Mouse (Mus musculus) fat pad, adult 2 months (tissue): ENCODE data around the gene Grid2.

Experiments used
- DNase-seq: peaks from one replicate; pipeline ENCODE4 v3.0.0-alpha.2; 2011; ENCODE audit warnings: low read depth, low spot score; ENCODE audit errors: extremely low read depth

The Grid2 gene

GRCm38 (mm10) chr6:64047950-64048349, 792.3 kb downstream of the Grid2 start:
- DNase-seq = no peak

DNA sequence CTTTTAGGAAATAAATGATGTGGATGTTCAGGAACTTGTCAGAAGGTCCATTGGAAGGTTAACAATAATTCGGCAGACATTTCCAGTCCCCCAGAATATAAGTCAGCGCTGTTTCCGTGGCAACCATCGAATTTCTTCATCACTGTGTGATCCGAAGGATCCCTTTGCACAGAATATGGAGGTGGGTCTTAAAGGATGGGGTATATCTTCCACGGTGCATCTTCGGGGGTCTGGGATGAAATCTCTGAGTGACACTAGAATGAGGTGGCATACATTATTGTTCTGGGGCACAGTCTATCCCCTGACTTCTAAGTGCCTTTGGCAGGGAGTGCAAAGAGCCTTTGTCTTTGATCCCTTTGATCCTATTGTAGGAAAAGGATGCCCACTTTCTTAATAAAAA, 808.2 kb downstream of the Grid2 start:
- DNase-seq = no peak

- DNase-seq = no peak
Measured at GRCm38 (mm10) chr6:64064704-64065103, 809.0 kb downstream of the Grid2 start.

DNA sequence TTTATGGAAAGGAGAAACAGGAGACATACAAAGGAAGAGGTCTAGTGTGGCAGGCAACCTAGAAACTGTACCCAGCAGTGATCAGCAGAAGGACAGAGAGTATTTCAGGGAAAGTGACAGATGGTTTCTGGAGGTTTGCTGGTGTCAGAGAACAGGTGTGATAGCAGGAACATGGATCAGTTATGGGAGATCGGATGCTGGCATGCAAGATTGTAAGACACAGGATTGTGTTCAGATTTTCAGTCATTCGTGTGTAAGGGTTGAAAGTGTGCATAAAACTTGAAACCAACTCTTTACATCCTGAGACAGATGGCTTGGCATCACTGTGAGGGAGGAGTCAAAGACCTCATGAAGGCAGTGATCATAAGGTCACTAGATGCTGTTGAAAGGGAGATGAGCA, 817.7 kb downstream of the Grid2 start:
- no peak for DNase-seq

DNA sequence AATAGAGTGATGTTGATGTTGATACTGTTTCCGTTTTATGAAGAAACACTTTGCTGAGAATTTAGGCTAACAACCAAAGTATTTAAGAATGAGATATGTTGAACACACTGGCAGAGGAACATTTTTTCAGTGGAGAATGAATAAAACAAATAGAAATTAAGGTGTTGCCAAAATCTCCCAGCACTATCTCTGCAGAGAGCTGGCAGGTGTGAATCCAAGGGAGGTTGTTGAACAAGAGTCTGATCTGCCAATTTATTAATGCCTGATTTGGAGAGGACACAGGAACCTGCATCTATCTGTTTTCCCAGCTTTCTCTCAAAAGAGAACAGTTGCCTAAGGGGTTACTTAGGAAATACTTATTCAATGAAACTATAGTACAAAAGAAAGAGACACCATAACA, 822.2 kb downstream of the Grid2 start:
- DNase-seq = no peak

DNA sequence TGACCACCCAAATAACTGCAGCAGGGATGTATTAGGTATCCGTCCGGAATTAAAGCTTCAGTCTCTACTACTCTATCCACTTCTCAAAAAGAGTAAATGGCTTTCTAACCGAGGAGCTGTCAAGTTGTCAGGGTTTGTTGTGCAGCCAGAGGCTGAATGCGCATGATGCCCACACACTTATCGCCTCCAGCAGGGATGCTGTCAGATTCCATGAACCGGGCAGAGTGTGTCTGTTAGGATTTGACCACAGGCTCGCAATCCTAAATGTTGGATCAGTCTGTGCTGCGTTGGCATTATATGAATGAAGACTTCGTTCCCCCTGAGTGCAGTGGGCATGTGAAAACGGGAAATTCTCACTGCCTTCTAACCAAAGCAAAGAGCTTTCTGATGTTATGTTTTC, 843.0 kb downstream of the Grid2 start:
- DNase-seq = no peak

- no peak for DNase-seq
Measured at GRCm38 (mm10) chr6:64114594-64114993, 858.9 kb downstream of the Grid2 start.

- no peak for DNase-seq
Measured at GRCm38 (mm10) chr6:64136275-64136674, 880.6 kb downstream of the Grid2 start.

DNA sequence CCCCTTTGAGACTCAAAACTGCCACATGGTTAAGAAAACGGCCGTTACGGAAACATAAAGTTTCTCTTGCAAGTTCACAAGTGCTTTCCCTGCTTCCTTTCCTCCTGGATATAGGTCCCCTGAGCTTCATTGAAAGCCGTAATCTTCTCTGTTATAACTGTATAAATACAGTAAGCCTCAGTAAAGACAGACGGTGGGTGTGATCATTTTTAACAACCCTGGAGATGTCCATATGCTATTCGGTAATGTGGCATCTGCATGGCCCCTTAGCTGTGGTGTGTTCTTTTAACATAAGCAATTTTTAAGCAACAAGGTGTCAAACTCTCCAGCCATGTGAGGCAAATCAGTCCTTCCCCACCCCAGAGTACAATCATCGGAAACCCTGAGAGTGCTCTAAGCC, 892.9 kb downstream of the Grid2 start:
- no peak for DNase-seq

GRCm38 (mm10) chr6:64174995-64175612, 919.4 kb downstream of the Grid2 start:
- no peak for DNase-seq

DNA sequence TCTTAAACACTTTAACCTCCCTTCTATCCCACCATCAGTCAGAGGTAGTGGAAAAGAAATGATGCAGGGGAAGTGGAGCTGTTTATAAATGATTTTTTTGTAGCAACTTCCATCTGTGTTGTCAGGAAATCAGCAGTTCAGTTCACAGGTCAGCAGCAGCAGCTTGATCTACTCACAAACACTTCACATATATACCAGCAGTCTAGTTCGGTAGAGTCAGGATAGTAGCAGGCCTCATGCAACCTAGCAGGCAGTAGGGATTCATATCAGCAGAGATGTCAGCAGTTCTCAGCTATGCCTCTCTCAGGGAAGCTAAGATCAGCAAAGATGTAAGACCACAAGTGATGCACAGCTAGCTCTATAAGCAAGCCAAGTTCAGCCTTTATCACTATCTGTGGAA, 938.0 kb downstream of the Grid2 start:
- no peak for DNase-seq

- DNase-seq = no peak
Measured at GRCm38 (mm10) chr6:64202396-64203122, 946.9 kb downstream of the Grid2 start.

DNA sequence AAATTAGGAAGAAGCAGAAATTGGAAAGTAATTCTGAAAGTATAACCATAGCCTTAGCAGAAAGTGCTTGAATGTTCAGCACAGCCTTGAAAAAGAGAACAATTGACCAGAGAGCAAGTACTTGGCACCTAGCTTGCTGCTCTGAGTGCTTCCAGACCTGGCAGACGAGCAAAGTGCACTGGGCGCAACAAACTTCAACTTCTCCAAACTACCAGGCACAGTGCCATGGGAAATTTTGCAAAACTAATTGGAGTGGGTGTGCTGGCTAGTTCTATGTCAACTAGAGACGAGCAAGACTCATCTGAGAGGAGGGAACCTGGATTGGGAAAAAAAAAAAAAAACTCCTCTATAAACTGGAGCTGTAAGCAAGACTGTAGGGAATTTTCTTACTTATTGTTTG, 980.7 kb downstream of the Grid2 start:
- no peak for DNase-seq

DNA sequence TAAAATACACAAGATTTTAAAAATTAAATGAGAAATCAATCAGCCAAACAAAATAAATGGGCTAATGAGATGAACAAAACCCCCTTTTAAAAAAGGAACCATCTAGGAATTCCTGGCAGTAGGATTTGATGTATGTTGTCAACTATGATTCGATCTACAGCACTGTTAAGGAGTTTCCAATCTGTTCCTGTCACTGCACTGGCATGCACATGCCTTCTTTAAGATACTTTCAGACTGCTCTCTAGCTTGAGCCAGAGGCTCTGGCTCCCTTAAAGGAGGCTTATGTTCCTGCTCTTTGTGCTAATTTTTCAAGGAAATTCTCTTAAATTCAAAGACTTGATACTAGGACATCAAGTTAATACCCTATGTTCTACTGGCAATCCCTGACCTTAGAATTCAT, 984.9 kb downstream of the Grid2 start:
- no peak for DNase-seq

GRCm38 (mm10) chr6:64245951-64246350, 990.3 kb downstream of the Grid2 start:
- no peak for DNase-seq

GRCm38 (mm10) chr6:64251041-64251440, 995.4 kb downstream of the Grid2 start:
- no peak for DNase-seq

- no peak for DNase-seq
Measured at GRCm38 (mm10) chr6:64263517-64263916, 1007.8 kb downstream of the Grid2 start.

- no peak for DNase-seq
Measured at GRCm38 (mm10) chr6:64264224-64264623, 1008.5 kb downstream of the Grid2 start.

- no peak for DNase-seq
Measured at GRCm38 (mm10) chr6:64274319-64275114, 1018.8 kb downstream of the Grid2 start.

DNA sequence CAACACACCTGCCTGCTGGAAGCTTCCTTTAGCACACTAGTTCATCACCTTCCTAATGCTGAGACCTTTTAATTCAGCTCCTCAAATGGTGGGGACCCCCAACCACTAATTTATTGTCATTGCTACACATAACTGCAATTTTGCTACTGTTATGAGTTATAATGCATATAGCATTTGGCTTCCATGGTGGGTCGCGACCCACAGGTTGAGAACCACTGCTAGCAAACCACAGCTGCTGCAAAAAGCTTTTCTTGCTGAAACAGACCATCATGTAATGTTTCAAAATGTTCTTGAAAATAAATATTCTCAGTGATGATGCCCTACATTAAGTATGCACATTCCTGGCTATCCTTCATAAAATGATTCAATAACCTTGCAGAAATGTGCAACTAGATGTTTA, 1024.3 kb downstream of the Grid2 start:
- no peak for DNase-seq

DNA sequence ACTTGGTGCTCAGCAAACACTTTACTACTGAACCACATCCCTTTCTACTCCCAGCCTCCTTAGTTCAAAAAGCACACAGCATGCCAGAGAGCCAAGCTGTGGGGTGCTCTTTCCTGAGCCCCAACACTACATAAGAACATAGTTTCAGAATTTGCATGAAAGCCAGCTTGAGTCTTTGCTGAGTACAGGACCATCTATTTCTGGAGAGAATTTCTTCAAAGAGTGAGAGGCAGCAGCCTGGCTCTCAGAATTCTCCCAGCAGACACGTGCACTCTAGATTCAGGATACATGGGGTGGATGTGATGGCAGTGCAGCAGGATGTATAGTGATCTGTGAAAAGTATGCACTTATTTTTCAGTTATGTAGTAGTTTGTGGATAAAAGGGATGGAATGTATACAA, 1038.1 kb downstream of the Grid2 start:
- DNase-seq = no peak

GRCm38 (mm10) chr6:64297633-64298032, 1042.0 kb downstream of the Grid2 start:
- no peak for DNase-seq
